Mouse (Mus musculus) hematopoietic stem cell, adult 5-6 weeks (primary cell): ENCODE results near the gene Fam171a2. TPM values are rescaled to one million over a fixed set of nuclear protein-coding genes. Genes with fewer than 3 reads are reported as not detected.

Source experiments
- ATAC-seq, 2 experiments: fragments of 125-278 bp in 1 of 2; replicated peaks in 1 of 2; 2 replicates each; pipeline ENCODE4 v1.8.0; 2016 to 2017; ENCODE audit warnings: inconsistent platforms in 2 of 2, mild to moderate bottlenecking in 2 of 2, moderate number of reproducible peaks in 2 of 2, low read depth in 1 of 2, moderate TSS enrichment in 1 of 2; ENCODE audit not compliant: low FRiP score in 2 of 2, poor library complexity in 2 of 2, severe bottlenecking in 2 of 2, insufficient read depth in 1 of 2, low TSS enrichment in 1 of 2
- total RNA-seq: library from RNA; stranded (forward); fragments of 172-1452, 232-1000 nt; gene quantifications from 2 replicates; pipeline ENCODE4 v1.2.3, GENCODE M21; 2017

Fam171a2 gene
- total RNA-seq, 1 experiment from 2014 or later = 13.5 TPM

DNA sequence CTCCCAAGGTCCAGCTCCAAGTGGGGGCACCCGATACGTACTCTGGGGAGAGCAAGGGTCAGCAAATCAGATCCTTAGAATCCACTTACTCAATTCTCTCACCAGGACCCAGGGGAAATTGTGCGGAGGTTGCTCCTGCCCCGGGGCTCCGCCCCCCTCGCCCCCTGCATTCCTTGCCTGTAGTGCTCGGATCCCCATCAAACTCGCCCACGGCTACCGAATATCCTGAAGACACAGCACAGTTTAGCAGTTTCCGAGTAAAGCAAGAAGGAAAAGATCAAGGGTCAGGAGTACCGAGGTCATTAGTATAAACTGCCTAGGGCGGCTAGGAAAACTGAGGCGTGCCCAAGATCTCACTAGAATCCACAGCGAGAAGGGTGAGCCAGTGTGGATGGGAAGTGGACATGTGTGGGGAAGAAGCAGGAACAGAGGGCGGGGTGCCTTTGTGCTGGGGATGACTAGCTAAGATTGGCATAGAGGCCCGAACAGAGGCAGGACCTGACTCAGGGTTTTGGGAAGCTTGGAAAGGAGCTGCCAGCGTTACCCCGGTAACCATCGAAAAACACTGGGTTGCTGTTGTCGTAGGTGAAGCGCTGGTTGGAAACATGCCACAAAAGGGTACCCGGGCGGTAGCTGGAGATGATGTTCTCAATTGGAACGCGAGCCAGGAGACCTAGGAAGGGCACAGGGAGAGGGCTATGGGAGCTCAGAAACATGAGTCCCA is 18.4 kb upstream of the Fam171a2 start:
- no peak for ATAC-seq

DNA sequence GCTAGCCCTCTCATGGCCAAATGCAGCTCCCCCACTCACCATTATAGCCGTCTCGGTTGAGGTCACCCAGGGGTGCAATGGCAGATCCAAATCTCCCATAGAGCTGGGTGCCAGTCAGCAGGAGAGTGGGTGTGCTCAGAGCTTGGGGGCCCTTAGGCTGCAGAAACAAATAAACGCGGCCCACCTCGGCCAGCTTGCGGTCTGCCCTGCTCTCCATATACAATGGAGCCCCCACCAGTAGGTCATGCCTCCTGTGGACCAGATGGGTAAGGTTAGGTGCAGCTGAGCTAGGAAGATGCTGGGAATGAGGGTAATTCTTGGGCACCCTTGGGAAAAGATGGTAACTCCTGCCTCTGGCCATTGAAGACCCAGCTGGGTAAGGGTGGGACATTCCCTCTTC is 17.4 kb upstream of the Fam171a2 start:
- no peak for ATAC-seq

DNA sequence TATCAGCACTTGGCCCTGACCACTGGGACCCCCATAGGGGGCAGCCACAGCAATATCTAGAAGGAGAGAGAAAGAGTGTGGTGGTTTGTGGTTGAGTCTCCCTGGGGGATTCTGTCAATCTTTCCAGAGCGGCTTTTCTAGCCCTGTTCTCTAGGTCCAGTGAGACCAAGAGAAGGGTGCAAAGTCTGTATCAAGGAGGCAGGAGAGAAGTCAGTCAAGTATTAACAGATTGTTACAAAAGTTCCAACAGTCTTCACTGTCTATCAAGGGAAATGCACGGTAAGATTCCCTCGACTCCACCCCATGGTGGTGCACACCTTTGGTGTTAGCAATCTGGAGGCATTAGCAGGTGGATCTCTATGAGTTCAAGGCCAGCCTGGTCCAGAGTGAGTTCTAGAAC is 14.3 kb upstream of the Fam171a2 start:
- no peak for ATAC-seq

GRCm38 (mm10) chr11:102460541-102460940 is 13.1 kb upstream of the Fam171a2 start:
- ATAC-seq = no peak

GRCm38 (mm10) chr11:102455740-102456396 is 8.4 kb upstream of the Fam171a2 start:
- peak; percentile 61 to 77 for ATAC-seq

DNA sequence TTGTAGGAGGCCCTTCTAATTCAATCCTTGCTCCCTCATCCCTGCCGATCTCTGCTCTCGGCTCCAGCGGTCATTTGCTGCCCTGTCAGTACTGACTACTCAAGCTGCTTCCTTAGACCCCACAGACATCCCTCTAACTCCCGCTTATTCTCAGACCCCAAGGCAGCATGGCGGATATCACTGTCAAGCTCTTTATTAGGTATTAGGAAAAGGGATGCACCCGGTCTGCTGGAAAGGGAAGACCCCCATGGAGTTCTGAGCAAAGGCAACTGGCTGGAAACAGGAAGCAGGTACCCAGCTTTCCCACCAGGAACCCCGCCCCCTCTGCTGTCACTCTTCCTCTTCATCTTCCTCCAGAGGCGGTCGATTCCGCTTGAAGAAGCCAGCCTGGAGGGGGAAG is 5.6 kb upstream of the Fam171a2 start:
- ATAC-seq = no peak

- no peak for ATAC-seq
Measured at GRCm38 (mm10) chr11:102449043-102450008, 1.8 kb upstream of the Fam171a2 start.

- ATAC-seq = no peak
Measured at GRCm38 (mm10) chr11:102448327-102448726, 845 bp upstream of the Fam171a2 start.

DNA sequence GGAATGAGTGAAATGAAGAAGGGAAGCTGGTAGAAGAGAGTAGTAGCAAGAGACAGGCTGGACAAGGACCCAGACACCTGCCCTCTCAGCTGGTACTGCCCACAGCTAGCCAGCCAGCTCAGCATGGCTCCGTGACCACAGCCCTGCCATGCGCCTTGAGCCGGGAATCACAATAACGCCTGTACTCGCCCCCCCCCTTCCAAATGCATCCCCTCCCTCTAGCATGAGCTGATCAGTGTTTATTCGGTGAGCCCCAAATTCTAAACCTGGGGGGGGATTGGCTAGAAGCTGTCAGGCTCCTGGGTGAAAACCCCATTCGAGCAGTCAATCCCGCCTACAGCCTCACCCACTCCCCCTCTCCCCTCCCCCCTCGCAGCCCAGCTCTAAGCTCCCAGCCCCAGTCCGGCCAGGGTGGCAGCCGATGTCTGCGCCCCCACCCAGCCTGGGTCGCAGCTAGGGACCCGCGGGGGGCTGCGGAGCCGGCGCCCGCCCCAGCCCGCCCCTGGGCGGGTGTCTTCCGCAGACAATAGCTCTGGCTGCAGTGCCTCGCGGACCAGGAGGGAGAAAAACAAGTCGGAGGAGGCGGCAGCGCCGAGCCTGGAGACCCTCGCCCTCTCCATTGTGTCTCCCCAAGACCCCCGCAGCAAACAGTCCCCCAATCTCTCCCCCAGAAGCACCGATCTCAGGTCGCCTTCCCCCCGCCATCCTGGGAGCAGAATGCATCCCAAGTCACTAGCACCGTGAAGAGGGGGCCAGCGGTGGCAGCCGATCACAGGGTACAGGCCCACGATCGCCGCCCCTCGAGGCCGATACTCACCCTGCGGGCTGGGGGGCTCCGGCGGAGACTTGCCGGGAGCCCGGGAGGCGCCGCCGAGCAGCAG is 661 bp downstream of the Fam171a2 start:
- no peak for ATAC-seq

DNA sequence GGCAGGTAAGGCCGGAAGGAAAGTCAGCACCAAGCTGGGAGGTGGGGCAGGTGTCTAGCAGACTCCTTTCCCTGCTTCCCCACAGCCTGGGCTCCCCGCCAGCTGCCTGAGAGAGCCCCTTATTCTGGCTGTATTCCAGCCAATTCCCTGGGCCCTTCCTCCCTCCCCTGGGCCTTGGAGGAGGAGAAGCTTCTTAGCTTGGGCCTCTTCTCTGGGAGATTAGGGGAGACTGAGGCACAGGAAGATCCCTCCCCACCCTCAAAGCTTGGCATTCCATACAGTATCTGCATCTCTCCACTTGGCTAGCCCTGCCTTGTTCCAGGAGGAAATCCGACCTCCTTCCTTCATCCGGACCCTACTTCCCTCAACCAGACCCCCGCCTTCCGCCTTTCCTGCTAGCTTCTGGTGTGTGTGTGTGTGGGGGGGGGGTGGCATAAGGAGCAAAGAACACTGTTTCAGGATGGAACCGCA is 1.6 kb downstream of the Fam171a2 start:
- no peak for ATAC-seq

GRCm38 (mm10) chr11:102445264-102445890 is 2.1 kb downstream of the Fam171a2 start:
- ATAC-seq = no peak

- ATAC-seq = no peak
Measured at GRCm38 (mm10) chr11:102444781-102445180, 2.7 kb downstream of the Fam171a2 start.

DNA sequence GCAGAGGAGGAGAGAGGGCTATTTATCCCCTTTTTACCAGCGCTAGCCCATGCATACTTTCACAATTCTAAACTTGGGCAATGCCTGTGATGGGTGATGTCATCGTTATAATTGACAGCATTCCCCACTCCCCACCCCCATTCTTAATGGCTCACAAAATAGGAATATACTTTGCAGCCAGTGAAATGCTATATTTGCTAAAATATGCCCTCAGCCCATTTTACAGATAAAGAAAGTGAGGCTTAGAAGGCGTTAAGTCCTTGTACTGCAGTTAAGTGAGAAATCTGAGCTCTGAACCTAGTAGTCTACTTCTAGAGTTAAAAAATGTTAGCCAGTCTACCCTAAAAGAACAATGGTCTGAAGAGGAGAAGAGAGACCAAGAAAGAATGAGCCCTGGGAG is 3.2 kb downstream of the Fam171a2 start:
- ATAC-seq = no peak

DNA sequence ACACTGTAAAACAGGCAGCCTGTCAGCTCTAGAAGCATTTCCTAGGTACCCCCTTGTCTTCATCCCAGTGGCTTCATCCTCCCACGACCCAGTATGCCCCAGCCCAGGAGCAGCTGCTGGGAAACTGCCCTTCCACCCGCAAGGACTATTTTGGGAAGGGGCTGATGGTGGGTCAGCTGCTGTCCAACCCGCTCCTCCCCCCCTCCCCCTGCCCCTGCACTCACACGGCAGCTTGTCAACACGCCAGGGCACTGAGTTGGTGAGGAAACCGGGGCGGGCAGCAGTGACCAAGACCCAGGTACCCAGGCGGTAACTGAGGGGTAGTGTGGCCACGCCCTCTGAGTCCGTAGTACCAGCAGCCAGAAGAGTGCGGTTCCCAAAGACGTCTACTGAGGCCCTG is 3.7 kb downstream of the Fam171a2 start:
- no peak for ATAC-seq

DNA sequence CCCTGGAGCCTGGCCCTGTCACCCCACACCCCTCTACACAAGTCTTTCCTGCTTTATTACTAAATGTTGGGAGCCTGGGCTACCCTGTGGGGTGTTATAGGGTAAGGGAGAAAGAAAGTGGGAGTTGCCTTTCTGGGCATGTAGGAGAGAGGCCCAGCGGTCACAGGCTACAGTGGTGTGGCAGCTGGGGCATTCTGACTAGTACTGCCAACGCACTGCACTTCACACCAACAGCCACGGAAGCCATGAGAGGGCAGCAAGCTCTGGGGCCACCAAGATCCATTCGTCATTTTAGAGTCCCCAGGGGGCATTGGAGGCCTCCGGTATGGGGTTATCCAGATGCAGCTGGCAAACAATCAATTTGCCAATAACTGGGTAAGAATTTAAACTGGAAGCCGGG is 5.4 kb downstream of the Fam171a2 start:
- ATAC-seq = no peak

GRCm38 (mm10) chr11:102441434-102441833 is 6.0 kb downstream of the Fam171a2 start:
- ATAC-seq = no peak

DNA sequence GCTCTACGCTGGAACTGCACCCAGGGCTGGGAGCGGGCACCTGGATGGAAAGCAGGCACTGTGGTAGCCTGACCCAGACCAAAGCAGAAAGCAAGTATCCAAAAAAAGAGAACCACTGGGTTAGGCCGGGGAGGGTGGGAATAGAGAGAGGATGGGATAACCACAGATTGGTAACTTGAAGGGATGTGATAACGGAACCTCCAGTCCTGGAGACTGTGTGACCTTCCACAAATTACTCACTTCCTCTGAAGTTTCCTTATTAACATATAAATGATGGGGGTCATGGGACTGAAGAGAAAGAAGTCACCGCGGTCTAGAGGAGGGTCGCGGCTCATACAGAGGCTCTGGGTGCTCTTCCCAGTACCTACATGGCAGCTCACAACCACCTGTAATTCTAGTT is 7.2 kb downstream of the Fam171a2 start:
- no peak for ATAC-seq
